Mouse (Mus musculus) layer of hippocampus, postnatal 14 days (tissue): ENCODE data around the gene Plekha1. TPM values are rescaled to one million over a fixed set of nuclear protein-coding genes. Genes with fewer than 3 reads are reported as not detected.

Experiments used
- DNase-seq, 2 experiments: peaks; one replicate each; pipeline ENCODE4 v3.0.0; 2021 to 2022; ENCODE audit warnings: low spot score in 2 of 2, mixed read lengths in 1 of 2
- microRNA-seq, 2 experiments: library from miRNA; unstranded; fragments of <30 nt; microRNA quantifications; one replicate each; pipeline ENCODE4 v1.2.0; 2021
- total RNA-seq, 2 experiments: library from RNA; stranded (reverse); gene quantifications; 2 replicates each; pipeline ENCODE4 v1.2.3; 2021

Plekha1 gene
- total RNA-seq, 2 experiments from 2014 or later: 103 to 121 TPM

GRCm38 (mm10) chr7:130951004-130951403, 85.4 kb downstream of the Plekha1 start:
- DNase-seq: no peak

DNA sequence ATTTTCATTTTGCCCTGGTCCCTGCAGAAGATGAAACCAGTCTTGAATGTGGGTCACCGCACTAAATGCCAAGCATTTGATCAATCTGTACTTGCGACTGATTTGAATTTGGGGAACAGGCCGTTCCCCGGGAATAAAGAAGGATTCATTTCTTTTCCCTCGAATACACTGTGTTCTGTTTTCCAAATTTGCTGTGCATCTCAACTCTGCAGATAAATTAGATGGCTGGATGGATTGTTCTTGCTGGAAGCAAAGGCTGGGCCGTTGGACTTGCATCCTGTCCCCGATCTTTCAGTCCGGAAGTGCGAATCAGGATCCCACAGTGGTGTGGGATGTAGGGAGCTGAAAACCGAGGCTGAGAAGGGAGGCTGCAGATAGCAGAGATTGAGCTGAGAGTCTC, 87.8 kb downstream of the Plekha1 start:
- DNase-seq: peak in 1 of 2 experiments; percentile 77

GRCm38 (mm10) chr7:130954177-130954601, 88.6 kb downstream of the Plekha1 start:
- peak; percentile 67 to 78 for DNase-seq

DNA sequence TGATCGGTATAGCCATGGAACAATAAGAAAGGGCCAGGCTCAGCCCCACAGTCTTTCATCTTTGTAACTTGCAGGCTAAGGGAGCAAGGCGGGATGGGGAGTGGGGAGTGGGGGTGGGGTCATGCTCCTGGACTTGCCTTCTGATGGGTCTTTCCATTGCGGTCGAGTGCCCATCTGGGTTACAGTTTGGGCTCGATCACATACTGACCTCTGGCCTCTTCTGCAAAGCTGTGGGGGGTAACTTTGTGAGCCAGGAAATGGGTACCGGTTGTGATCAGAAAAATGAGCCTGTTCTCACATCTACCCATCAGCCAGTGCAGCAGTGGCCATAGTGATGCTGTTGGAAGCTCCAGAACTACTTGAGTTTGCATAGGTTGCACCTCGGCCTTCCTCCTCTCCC, 93.0 kb downstream of the Plekha1 start:
- no peak for DNase-seq

DNA sequence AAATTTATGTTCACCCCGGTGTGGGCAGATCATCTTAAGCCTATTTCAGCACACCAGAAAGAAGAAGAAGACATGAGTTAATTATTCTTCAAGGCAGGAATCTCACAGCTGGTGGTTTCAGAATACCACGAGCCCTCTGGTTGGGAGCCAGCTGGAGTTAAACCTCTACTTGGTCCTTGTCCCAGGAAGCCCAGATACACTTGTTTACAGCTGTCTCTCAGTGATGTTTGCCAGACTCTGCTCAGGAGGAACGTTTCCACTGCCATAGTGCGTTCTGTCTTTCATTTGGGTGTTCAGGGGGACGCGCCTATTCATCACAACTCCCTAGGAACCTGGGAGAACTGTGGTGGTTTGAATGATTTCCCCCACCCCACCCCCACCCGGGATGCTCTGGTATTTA, 94.3 kb downstream of the Plekha1 start:
- peak in 1 of 2 experiments; percentile 83 for DNase-seq

- DNase-seq: no peak
Measured at GRCm38 (mm10) chr7:130961429-130961828, 95.9 kb downstream of the Plekha1 start.

Small RNAs within 50 kb of the gene (microRNA-seq; reads per million reads assigned to microRNA genes)
- 0.85 to 2.3 reads per million in 2 experiments for gene Mir7061

Other genes with a start within 250 kb of the Plekha1 start
- under 1 TPM; 0.37 to 0.60 TPM for gene Btbd16, start 91.7 kb upstream of the Plekha1 start, total RNA-seq
- 100 to 1,000 TPM; 304 to 349 TPM for gene Htra1, start 70.4 kb downstream of the Plekha1 start, total RNA-seq
- gene Dmbt1, start 166.3 kb downstream of the Plekha1 start, total RNA-seq: not detected